Mouse (Mus musculus) adipose tissue, adult 10 weeks (tissue): ENCODE results near the gene Rpp30. TPM values are rescaled to one million over a fixed set of nuclear protein-coding genes. Genes with fewer than 3 reads are reported as not detected.

ENCODE experiments used
- polyA plus RNA-seq: library from polyadenylated mRNA; stranded (reverse); fragments of 350-450 nt; fragmentation: Illumina TruSeq; extraction: RNeasy Lipid Tissue Mini Kit (QIAGEN cat#74804); gene quantifications from one replicate; pipeline ENCODE4 v1.2.3, GENCODE M21; 2014; ENCODE audit warnings: low read depth, low replicate concordance

The Rpp30 gene
- 11.3 TPM for polyA plus RNA-seq

DNA sequence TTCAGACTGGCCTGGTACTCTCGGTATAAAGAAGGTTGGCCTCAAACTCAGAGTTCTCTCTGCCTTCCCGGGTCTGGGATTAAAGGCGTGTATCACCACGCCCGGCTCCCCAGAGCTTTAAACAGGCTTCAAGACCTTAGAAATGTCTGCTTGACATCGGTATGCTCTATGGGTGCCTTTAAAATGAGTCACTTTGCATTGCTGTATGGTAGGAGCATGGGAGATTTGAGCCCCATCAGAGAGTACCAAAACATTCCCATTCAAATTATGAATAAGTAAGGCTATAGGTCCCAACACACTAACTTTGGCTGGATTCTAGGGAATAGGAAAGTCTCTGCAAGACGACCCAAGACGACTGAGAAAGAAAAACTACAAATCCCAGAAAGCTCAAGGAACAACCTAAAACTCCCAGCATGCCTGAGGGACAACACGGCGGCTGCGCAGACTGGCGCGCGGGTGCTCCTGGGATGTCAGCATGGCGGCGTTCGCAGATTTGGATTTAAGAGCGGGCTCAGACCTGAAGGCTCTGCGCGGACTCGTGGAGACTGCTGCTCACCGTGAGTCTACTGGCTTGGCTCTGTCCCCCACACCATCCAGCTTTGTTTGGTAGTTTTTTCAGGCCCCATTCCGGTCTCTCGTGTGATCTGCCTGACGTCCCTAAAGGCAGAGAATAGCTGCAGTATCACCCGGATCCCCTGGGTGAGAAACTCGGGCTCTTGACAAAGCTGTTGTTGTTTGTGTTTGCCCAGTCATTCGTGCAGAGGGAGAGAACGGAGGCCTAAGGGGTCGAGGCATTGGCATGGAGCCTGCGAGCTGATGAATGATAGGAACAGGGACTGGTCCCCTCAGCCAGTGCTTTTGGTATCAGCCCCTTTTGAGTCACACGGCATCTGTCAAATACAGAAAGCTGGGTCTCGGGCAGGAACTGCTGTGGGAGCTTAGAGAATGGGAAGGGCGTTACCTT is at the start of gene Rpp30:
Gene Rpp30 (plus strand): TSS at position 455 of the 964 bp plus-strand sequence.

DNA sequence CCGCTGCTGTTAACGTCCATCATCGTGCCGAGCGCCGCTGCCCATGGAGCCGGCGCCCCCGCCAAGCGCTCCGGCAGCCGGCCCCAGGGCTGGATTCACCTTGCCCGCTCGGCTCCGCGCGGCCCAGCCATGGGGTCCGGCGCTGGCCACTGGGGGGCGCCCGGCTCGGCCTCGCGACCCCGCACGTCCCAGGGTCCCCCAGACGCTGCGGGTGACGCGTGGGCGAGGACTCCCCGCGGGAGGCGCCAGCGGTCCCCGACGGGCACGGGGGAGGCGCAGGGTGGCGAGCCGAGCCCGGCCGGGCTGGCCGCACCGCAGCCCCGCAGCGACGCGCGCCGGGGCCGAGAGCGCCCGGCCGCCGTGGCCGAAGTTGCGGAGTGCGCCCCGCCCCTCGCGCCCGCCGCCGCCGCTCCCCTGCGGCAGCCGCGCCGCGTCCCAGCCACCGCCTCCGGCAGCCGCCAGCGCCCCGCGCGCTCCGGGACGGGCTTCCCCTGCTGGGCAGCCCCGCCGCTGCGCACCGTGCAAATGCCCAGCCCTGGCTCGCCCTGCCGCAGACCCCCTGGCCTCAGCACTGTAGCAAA is 26.2 kb upstream of the Rpp30 start, which contains the start of gene Htr7:
Gene Htr7 (minus strand): TSS at position 277 of the 581 bp plus-strand sequence.

DNA sequence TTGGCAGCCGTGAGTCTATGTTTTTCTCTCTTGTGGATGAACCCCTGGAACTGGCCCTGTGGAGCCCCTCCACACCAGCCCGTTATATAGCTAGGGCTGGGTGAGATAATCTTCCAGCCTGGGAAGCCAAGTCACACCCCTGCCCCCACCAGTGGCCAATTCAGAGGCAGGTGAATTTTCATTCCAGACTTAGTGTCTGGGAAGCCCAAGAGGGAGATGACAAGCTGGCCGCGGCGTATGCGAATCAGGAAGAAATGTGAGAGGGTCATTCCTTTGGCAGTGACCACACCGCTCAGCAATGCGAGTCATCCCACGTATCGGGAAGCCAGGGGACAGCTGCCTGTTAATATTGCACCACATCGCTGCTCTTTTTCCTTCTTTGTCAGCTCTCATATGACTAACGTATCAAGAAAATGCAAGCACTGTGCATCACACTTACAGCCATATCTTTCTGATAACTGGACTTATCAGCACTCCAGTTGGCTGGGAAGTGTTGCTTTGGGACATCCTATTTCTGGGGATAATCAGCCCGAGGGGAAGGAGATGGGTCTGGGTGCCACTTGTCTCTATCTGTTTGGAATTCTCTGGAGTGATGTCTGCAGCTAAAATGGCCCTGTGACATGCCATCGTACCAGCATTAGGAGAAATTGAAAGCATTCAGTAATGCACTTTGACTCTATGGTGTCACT is 36.4 kb downstream of the Rpp30 start, which contains the start of gene Ankrd1:
Gene Ankrd1 (minus strand): TSS at position 317 of the 689 bp plus-strand sequence.

Other genes starting within 250 kb of the Rpp30 start
- gene Htr7, start 26.2 kb upstream of the Rpp30 start, polyA plus RNA-seq, result 0.31 TPM
- 0.27 TPM for gene Ankrd1, start 36.4 kb downstream of the Rpp30 start, polyA plus RNA-seq